In the genomic region with DNA sequence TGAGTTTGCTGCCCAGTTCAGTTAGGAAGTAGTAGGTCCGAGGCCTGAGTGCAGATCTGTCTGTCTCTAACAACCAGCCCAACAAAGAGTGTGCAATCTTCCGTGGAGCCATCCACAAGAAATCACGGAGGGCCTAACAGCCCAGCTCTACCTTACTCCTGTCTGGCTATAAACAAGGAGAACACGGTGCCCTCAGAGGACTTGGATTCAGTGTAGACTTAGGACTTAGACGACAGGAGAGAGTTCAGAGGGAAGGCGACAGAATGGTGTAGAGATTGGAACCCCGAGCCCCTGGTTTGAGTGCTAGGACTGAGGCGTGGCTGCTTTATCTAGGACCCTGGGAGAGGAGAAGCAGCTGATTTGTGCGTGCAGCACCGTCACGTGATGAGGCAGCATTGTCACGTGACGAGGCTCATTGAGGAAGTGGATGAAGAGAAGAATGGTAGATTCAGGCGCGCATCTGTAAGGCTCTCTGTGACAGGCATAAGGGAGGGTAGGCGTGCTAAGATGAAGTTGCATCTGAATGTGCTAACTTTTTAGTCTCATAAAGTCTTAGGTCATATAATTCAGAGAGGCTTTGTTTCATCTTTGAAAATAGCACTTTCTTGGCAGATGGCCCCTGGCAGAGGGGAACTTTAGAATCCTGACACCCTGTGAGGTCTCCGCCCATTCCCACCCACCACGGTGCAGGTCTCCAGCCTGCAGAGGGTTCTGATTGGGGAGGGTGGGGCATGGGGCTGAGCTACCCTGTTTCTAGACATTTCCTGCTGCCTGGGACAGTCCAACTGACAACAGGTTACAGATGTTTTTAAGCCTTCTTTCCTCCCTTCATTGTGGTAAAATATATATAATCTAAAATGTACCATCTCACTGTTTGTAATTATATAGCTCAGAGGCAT, we compare ENCODE assay signal across 10 mouse cellular contexts. TPM values are rescaled to one million over a fixed set of nuclear protein-coding genes. Genes with fewer than 3 reads are reported as not detected.
DNase-seq lines count a peak whose midpoint lies in the region; ATAC-seq and TF ChIP-seq lines count a peak whose summit lies in the region.
"Had no signal": no experiment of that assay in that cellular context is flagged by ENCODE, and none has a peak within 500 bp of the region (broad histone marks: within the 10 kb centered on the region; RNA-seq: fewer than 3 reads in every experiment).

No protein-coding gene starts in this region.

- H3K4me3 ChIP-seq in heart, embryonic 15.5 days = no peak overlapping the region
- no peak overlapping the region for H3K4me3 ChIP-seq in intestine, postnatal 0 days (ENCODE audit: low read depth, low read length)
- H3K4me3 ChIP-seq: heart, embryonic 10.5 days had no signal

- H3K4me1 ChIP-seq in heart, embryonic 15.5 days (replicated peaks) = peaks cover 11% of the 10 kb centered on the region
- peaks cover 11% of the 10 kb centered on the region for H3K4me1 ChIP-seq in intestine, postnatal 0 days (replicated peaks; ENCODE audit: control insufficient read depth, insufficient read depth, low read length)

- no peak for DNase-seq in heart, postnatal 14 days
- peak; percentile 82 for DNase-seq in MEL-GATA-1-ER (ENCODE audit: extremely low read depth, low read depth)
- peak; percentile 47 to 53 for DNase-seq in spleen, postnatal 10 days (ENCODE audit: low spot score in 2 of 2)
- DNase-seq in cerebellum, adult 9-10 months = no peak
- DNase-seq in right cerebral cortex, postnatal 25 days = no peak
- DNase-seq in cerebellum, adult 9-11 months = no peak
- DNase-seq: retina, postnatal 1 day had no signal

- no peak overlapping the region for H3K9ac ChIP-seq in heart, embryonic 15.5 days
- H3K9ac ChIP-seq in intestine, postnatal 0 days (ENCODE audit: low read depth, low read length) = no peak overlapping the region

- TF ChIP-seq CTCF in intestine, postnatal 0 days (IDR thresholded peaks at IDR 0.05; ENCODE audit: low read depth) = no peak

- WGBS in heart, embryonic 15.5 days = 73% methylated on average over 18 of the region's 18 CpGs
- 35% methylated on average over 18 of the region's 18 CpGs for WGBS in intestine, postnatal 0 days

- 0 out of 2 replicates have a peak, but pooled peaks have one; percentile 14 for ATAC-seq in heart, embryonic 15.5 days (replicated peaks; ENCODE audit: insufficient number of reproducible peaks, insufficient read depth, low FRiP score, low read depth)
- ATAC-seq in intestine, postnatal 0 days = peak; percentile 64

- H3K27ac ChIP-seq in heart, embryonic 15.5 days = no peak overlapping the region
- peak overlapping the region; percentile 65 for H3K27ac ChIP-seq in intestine, postnatal 0 days (ENCODE audit: low read depth, low read length)
- H3K27ac ChIP-seq: heart, embryonic 10.5 days had no signal

- intact Hi-C loops in heart, postnatal 14 days (cut with DNase I) = no loop called here

- H3K9me3 ChIP-seq in heart, embryonic 15.5 days (replicated peaks) = no peaks in the 10 kb centered on the region
- no peaks in the 10 kb centered on the region for H3K9me3 ChIP-seq in intestine, postnatal 0 days (ENCODE audit: control insufficient read depth)
- H3K9me3 ChIP-seq: heart, embryonic 10.5 days had no signal

- H3K36me3 ChIP-seq in heart, embryonic 15.5 days = no peaks in the 10 kb centered on the region
- no peaks in the 10 kb centered on the region for H3K36me3 ChIP-seq in intestine, postnatal 0 days (ENCODE audit: control insufficient read depth, insufficient read depth)

- no peak overlapping the region for H3K4me2 ChIP-seq in heart, embryonic 15.5 days
- H3K4me2 ChIP-seq in intestine, postnatal 0 days (replicated peaks; ENCODE audit: low read depth) = peak overlapping the region; percentile 43

- no peaks in the 10 kb centered on the region for H3K27me3 ChIP-seq in heart, embryonic 15.5 days
- no peaks in the 10 kb centered on the region for H3K27me3 ChIP-seq in intestine, postnatal 0 days (replicated peaks; ENCODE audit: control insufficient read depth, insufficient read depth, low read length)

RNA-seq across cellular contexts. Expression of a gene that starts 59.1 kb away (rescaled TPM):
- 27.2 and 34.4 TPM in 2 replicates for polyA plus RNA-seq in heart, embryonic 15.5 days (2015; fragmentation: Nextera tagmentation; extraction: Ambion mirVana)
- 10 to 100 TPM; 38.9 to 39.7 TPM for total RNA-seq in heart, postnatal 14 days (2021)
- 23.9 and 30.5 TPM in 2 replicates for polyA plus RNA-seq in intestine, postnatal 0 days (2015; fragmentation: Nextera tagmentation; extraction: Ambion mirVana)

Comparison
In these comparisons a context has a peak if more than half of its experiments do, and no peak if none do; other contexts are left out.
1. DNase-seq: peak in MEL-GATA-1-ER (single experiment) and spleen, postnatal 10 days (2 of 2); none in heart, postnatal 14 days (0 of 2), cerebellum, adult 9-10 months (single experiment), right cerebral cortex, postnatal 25 days (single experiment) and cerebellum, adult 9-11 months (single experiment).